Mouse (Mus musculus) heart, postnatal 25 days (tissue): ENCODE results near the gene Gse1. TPM values are rescaled to one million over a fixed set of nuclear protein-coding genes. Genes with fewer than 3 reads are reported as not detected.
"Not testable (repeated sequence)": the region's sequence is repeated elsewhere in the genome, so short reads cannot be mapped to it uniquely, and the experiment has no call there.

Experiments used
- DNase-seq: peaks from one replicate; pipeline ENCODE4 v3.0.0; 2022; ENCODE audit warnings: low spot score
- intact Hi-C: fragments of 180-260 bp; cut with DNase I; formaldehyde crosslinking; loops from one replicate; pipeline ENCODE4 v1.15.1; 2025
- total RNA-seq, 2 experiments: library from RNA; stranded (reverse); gene quantifications; 2 replicates each; pipeline ENCODE4 v1.2.3; 2021

Gene Gse1
- total RNA-seq, 2 experiments from 2014 or later = 20.1 to 25.9 TPM

GRCm38 (mm10) chr8:120363552-120364071 is 135.4 kb downstream of the Gse1 start:
- peak; percentile 74 for DNase-seq
- intact Hi-C loops = loop anchor here (5.0 kb wide), 1 partner anchor 36 kb away; no protein-coding TSS in a partner anchor

- intact Hi-C loops = loop anchor here (5.0 kb wide), 1 partner anchor 37 kb away; no protein-coding TSS in a partner anchor
- peak; percentile 30 for DNase-seq
Observed at GRCm38 (mm10) chr8:120364093-120364725, 136.0 kb downstream of the Gse1 start.

GRCm38 (mm10) chr8:120366840-120367239 is 138.6 kb downstream of the Gse1 start:
- DNase-seq = no peak
- intact Hi-C loops = loop anchor here (5.0 kb wide), 1 partner anchor 120 kb away; no protein-coding TSS in a partner anchor

- DNase-seq = not testable (repeated sequence)
- intact Hi-C loops = loop anchor here (5.0 kb wide), 1 partner anchor 119 kb away; no protein-coding TSS in a partner anchor
Observed at GRCm38 (mm10) chr8:120368191-120368590, 139.9 kb downstream of the Gse1 start.

GRCm38 (mm10) chr8:120368814-120369649 is 140.8 kb downstream of the Gse1 start:
- intact Hi-C loops = loop anchor here (5.0 kb wide), 1 partner anchor 118 kb away; no protein-coding TSS in a partner anchor
- peak; percentile 81 for DNase-seq

GRCm38 (mm10) chr8:120369956-120370355 is 141.7 kb downstream of the Gse1 start:
- intact Hi-C loops = loop anchor here (5.0 kb wide), 1 partner anchor 117 kb away; no protein-coding TSS in a partner anchor

GRCm38 (mm10) chr8:120370461-120370860 is 142.2 kb downstream of the Gse1 start:
- intact Hi-C loops = no loop called here
- DNase-seq = no peak

More at GRCm38 (mm10) chr8:120369956-120370355, 141.7 kb downstream of the Gse1 start:
- DNase-seq = peak; percentile 61

- intact Hi-C loops = no loop called here
- DNase-seq = no peak
Observed at GRCm38 (mm10) chr8:120371146-120371545, 142.9 kb downstream of the Gse1 start.

- intact Hi-C loops = no loop called here
- no peak for DNase-seq
Observed at GRCm38 (mm10) chr8:120371725-120372457, 143.6 kb downstream of the Gse1 start.

- intact Hi-C loops = no loop called here
- DNase-seq = no peak
Observed at GRCm38 (mm10) chr8:120372684-120373083, 144.4 kb downstream of the Gse1 start.

GRCm38 (mm10) chr8:120373621-120374020 is 145.4 kb downstream of the Gse1 start:
- intact Hi-C loops = no loop called here
- DNase-seq = no peak

GRCm38 (mm10) chr8:120374070-120374469 is 145.8 kb downstream of the Gse1 start:
- no peak for DNase-seq
- intact Hi-C loops = no loop called here

- no peak for DNase-seq
- intact Hi-C loops = no loop called here
Observed at GRCm38 (mm10) chr8:120374514-120374913, 146.3 kb downstream of the Gse1 start.

GRCm38 (mm10) chr8:120375170-120375569 is 146.9 kb downstream of the Gse1 start:
- no peak for DNase-seq

GRCm38 (mm10) chr8:120376215-120376614 is 148.0 kb downstream of the Gse1 start:
- DNase-seq = no peak
- intact Hi-C loops = no loop called here

More at GRCm38 (mm10) chr8:120375170-120375569, 146.9 kb downstream of the Gse1 start:
- intact Hi-C loops = no loop called here

- DNase-seq = no peak
- intact Hi-C loops = no loop called here
Observed at GRCm38 (mm10) chr8:120376847-120377802, 148.9 kb downstream of the Gse1 start.

GRCm38 (mm10) chr8:120377803-120378189 is 149.5 kb downstream of the Gse1 start:
- intact Hi-C loops = no loop called here

GRCm38 (mm10) chr8:120378306-120378705 is 150.1 kb downstream of the Gse1 start:
- DNase-seq = peak; percentile 55
- intact Hi-C loops = no loop called here

More at GRCm38 (mm10) chr8:120377803-120378189, 149.5 kb downstream of the Gse1 start:
- DNase-seq = no peak

GRCm38 (mm10) chr8:120379015-120379414 is 150.8 kb downstream of the Gse1 start:
- DNase-seq = no peak
- intact Hi-C loops = no loop called here
